Mouse (Mus musculus) heart, postnatal 0 days (tissue): ENCODE results near the gene Tmem63a. TPM values are rescaled to one million over a fixed set of nuclear protein-coding genes. Genes with fewer than 3 reads are reported as not detected.

Experiments used
- ATAC-seq: fragments of 200-750 bp; cut with Nextera tagmentation; 2 replicates; pipeline ENCODE4 v1.8.0; 2017; ENCODE audit warnings: low read depth, moderate number of reproducible peaks, moderate library complexity; ENCODE audit not compliant: insufficient read depth
- DNase-seq: peaks from one replicate; pipeline ENCODE4 v3.0.0-alpha.2; 2016; ENCODE audit warnings: low spot score
- H3K27ac ChIP-seq: fragments of 300-500 bp; sonication (generic); 2 replicates; pipeline ENCODE4 v1.5.1; 2014; ENCODE audit warnings: low read depth, mild to moderate bottlenecking
- H3K27me3 ChIP-seq: fragments of 300-500 bp; sonication (generic); 2 replicates; pipeline ENCODE4 v1.6.1; 2014; ENCODE audit warnings: low read length, mixed read lengths; ENCODE audit not compliant: control insufficient read depth, insufficient read depth
- H3K36me3 ChIP-seq: fragments of 300-500 bp; sonication (generic); replicated peaks from 2 replicates; pipeline ENCODE4 v1.6.1; 2014; ENCODE audit warnings: low read length, mixed read lengths; ENCODE audit not compliant: control insufficient read depth, insufficient read depth
- H3K4me1 ChIP-seq: fragments of 300-500 bp; sonication (generic); 2 replicates; pipeline ENCODE4 v1.6.1; 2014; ENCODE audit warnings: antibody characterized with exemption; ENCODE audit not compliant: control insufficient read depth, insufficient read depth
- H3K4me2 ChIP-seq: fragments of 300-500 bp; sonication (generic); 2 replicates; pipeline ENCODE4 v1.6.1; 2014; ENCODE audit warnings: low read depth, mild to moderate bottlenecking, low read length, moderate library complexity
- H3K4me3 ChIP-seq: fragments of 300-500 bp; sonication (generic); 2 replicates; pipeline ENCODE4 v1.5.1; 2014; ENCODE audit warnings: low read depth, low read length
- H3K9ac ChIP-seq: fragments of 300-500 bp; sonication (generic); replicated peaks from 2 replicates; pipeline ENCODE4 v1.6.1; 2014; ENCODE audit warnings: low read depth, low read length, mixed read lengths
- H3K9me3 ChIP-seq: fragments of 300-500 bp; sonication (generic); replicated peaks from 2 replicates; pipeline ENCODE4 v1.6.1; 2016; ENCODE audit warnings: low read length; ENCODE audit not compliant: control insufficient read depth
- CTCF ChIP-seq: IDR thresholded peaks from 2 replicates; pipeline ENCODE4 v1.5.1; 2016; ENCODE audit warnings: antibody characterized with exemption, control low read depth, low read depth
- EP300 ChIP-seq: IDR thresholded peaks from 2 replicates; pipeline ENCODE4 v1.6.1; 2016; ENCODE audit warnings: antibody characterized with exemption, low read depth
- WGBS: fragments of 180-500 bp; shearing (Covaris S2); extraction: QIAGEN DNeasy Blood & Tissue Kit; methylation state at CpG from one replicate; pipeline ENCODE4 v1.1.7; 2014; 5-methylcytosine and 5-hydroxymethylcytosine counted together
- polyA plus RNA-seq: library from polyadenylated mRNA; unstranded; fragments of >200 nt; fragmentation: Nextera tagmentation; extraction: Ambion mirVana; gene quantifications from 2 replicates; pipeline ENCODE4 v1.2.1, GENCODE M21; 2015
- total RNA-seq: library from RNA; depleted of rRNA; stranded (reverse); fragments of >200 nt; gene quantifications from 2 replicates; pipeline ENCODE4 v1.2.3, GENCODE M21; 2014; ENCODE audit warnings: low replicate concordance

Gene Tmem63a
- total and polyA plus RNA-seq, 2 experiments from 2014 or later = 9.6 to 17.2 TPM

GRCm38 (mm10) chr1:181016532-181017131, 74.5 kb downstream of the Tmem63a start:
- under 1% methylated on average over 21 of the region's 21 CpGs for WGBS
- TF ChIP-seq EP300 (no peak), CTCF (no peak)
- H3K27me3 ChIP-seq = no peaks in the 10 kb centered on the region
- peak overlapping the region; percentile 85 for H3K27ac ChIP-seq
- H3K9ac ChIP-seq = peak overlapping the region; percentile 62
- peak; percentile 77 for ATAC-seq
- peak overlapping the region; percentile 49 for H3K4me3 ChIP-seq
- peaks cover 15% of the 10 kb centered on the region for H3K4me1 ChIP-seq
- H3K4me2 ChIP-seq = peak overlapping the region; percentile 98
- H3K9me3 ChIP-seq = no peaks in the 10 kb centered on the region
- H3K36me3 ChIP-seq = no peaks in the 10 kb centered on the region
- peak; percentile 86 for DNase-seq

GRCm38 (mm10) chr1:181017212-181017711, 75.1 kb downstream of the Tmem63a start:
- H3K4me3 ChIP-seq = peak overlapping the region; percentile 49
- DNase-seq = peak; percentile 80
- under 1% methylated on average over 22 of the region's 22 CpGs for WGBS
- H3K27ac ChIP-seq = peak overlapping the region; percentile 85
- TF ChIP-seq EP300 = no peak
- peak; percentile 69 for ATAC-seq
- H3K9me3 ChIP-seq = no peaks in the 10 kb centered on the region
- peak overlapping the region; percentile 62 for H3K9ac ChIP-seq
- H3K36me3 ChIP-seq = no peaks in the 10 kb centered on the region
- no peaks in the 10 kb centered on the region for H3K27me3 ChIP-seq
- H3K4me1 ChIP-seq = peaks cover 15% of the 10 kb centered on the region
- H3K4me2 ChIP-seq = peak overlapping the region; percentile 98

DNA sequence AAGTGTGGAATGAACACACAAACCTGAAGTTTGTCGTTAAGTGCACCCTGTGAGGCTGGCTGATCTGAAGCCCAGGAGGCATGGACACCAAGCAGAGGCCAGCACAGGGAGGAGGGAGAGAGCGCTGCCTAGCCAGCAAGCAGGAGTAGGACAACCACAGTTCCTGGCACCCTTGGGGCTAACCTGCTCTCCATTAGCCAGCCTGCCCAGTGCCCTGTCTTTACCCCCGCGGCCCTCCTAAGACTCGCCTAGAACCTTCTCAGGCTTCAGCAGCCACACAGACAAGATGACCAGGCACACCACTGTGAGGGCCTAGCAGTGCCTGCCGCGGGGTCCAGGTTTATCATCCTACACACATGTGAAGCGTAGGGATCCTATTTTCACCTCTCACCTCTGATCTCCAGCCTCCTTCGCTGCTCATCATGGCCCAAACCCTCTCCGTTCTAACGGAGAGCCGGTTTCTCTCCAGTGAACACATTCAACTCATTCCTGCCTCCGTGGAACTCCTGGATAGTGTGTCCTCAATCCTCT, 75.8 kb downstream of the Tmem63a start:
- Histone ChIP-seq H3K9me3 (no peaks in the 10 kb centered on the region), H3K27me3 (no peaks in the 10 kb centered on the region), H3K27ac (no peak overlapping the region), H3K9ac (no peak overlapping the region), H3K4me1 (peaks cover 15% of the 10 kb centered on the region), H3K4me2 (no peak overlapping the region), H3K4me3 (no peak overlapping the region), H3K36me3 (no peaks in the 10 kb centered on the region)
- WGBS = 69% methylated on average over 13 of the region's 13 CpGs
- DNase-seq = no peak
- TF ChIP-seq EP300 = no peak
- TF ChIP-seq CTCF = no peak
- ATAC-seq = no peak

- no peaks in the 10 kb centered on the region for H3K27me3 ChIP-seq
- TF ChIP-seq EP300 (no peak), CTCF (no peak)
- H3K9me3 ChIP-seq = no peaks in the 10 kb centered on the region
- no peak within 1 kb of the TSS for H3K9ac ChIP-seq
- ATAC-seq (no peak), DNase-seq (no peak)
- WGBS = 39% methylated on average over 5 of the region's 5 CpGs
- no peak within 1 kb of the TSS for H3K4me2 ChIP-seq
- H3K27ac ChIP-seq = no peak within 1 kb of the TSS
- peaks cover 3% of the 10 kb centered on the region for H3K4me1 ChIP-seq
- no peak within 1 kb of the TSS for H3K4me3 ChIP-seq
- no peaks in the 10 kb centered on the region for H3K36me3 ChIP-seq
Observed at GRCm38 (mm10) chr1:181020756-181021487, 78.8 kb downstream of the Tmem63a start, which contains the start of gene Ephx1. Gene Ephx1, minus strand, starts transcription at chr1:181020904.

GRCm38 (mm10) chr1:181021488-181021865, 79.3 kb downstream of the Tmem63a start:
- H3K36me3 ChIP-seq = no peaks in the 10 kb centered on the region
- ATAC-seq = no peak
- no peak for DNase-seq
- no peaks in the 10 kb centered on the region for H3K4me1 ChIP-seq
- no peak overlapping the region for H3K9ac ChIP-seq
- H3K4me3 ChIP-seq = no peak overlapping the region
- no peak overlapping the region for H3K4me2 ChIP-seq
- WGBS = 66% methylated on average over 7 of the region's 7 CpGs
- no peak overlapping the region for H3K27ac ChIP-seq
- no peaks in the 10 kb centered on the region for H3K27me3 ChIP-seq
- TF ChIP-seq EP300 (no peak), CTCF (no peak)
- H3K9me3 ChIP-seq = no peaks in the 10 kb centered on the region
